ENCODE assay signal across 14 mouse cellular contexts in genomic region chr5:122053587-122053986, GRCm38 (mm10). TPM values are rescaled to one million over a fixed set of nuclear protein-coding genes. Genes with fewer than 3 reads are reported as not detected.
DNase-seq lines count a peak whose midpoint lies in the region; ATAC-seq lines count a peak whose summit lies in the region.
"Had no signal": no experiment of that assay in that cellular context is flagged by ENCODE, and none has a peak within 500 bp of the region (broad histone marks: within the 10 kb centered on the region; RNA-seq: fewer than 3 reads in every experiment).

No protein-coding gene starts in this region.

- 0 out of 2 replicates have a peak overlapping the region, but pooled peaks have one; percentile 1 for H3K4me2 ChIP-seq in kidney, embryonic 15.5 days
- peak overlapping the region; percentile 29 for H3K4me2 ChIP-seq in hindbrain, embryonic 13.5 days
- peak overlapping the region; percentile 16; the same call in 1 of the 2 replicates for H3K4me2 ChIP-seq in midbrain, embryonic 15.5 days

- 14% methylated on average over 15 of the region's 15 CpGs for WGBS in kidney, embryonic 15.5 days
- WGBS in forebrain, embryonic 10.5 days = 40% methylated on average over 15 of the region's 15 CpGs
- WGBS in hindbrain, embryonic 13.5 days = 8% methylated on average over 15 of the region's 15 CpGs
- WGBS in midbrain, embryonic 15.5 days = 8% methylated on average over 15 of the region's 15 CpGs

- no peaks in the 10 kb centered on the region for H3K36me3 ChIP-seq in kidney, embryonic 15.5 days
- no peaks in the 10 kb centered on the region for H3K36me3 ChIP-seq in forebrain, embryonic 10.5 days (replicated peaks)
- no peaks in the 10 kb centered on the region for H3K36me3 ChIP-seq in hindbrain, embryonic 13.5 days
- H3K36me3 ChIP-seq in midbrain, embryonic 15.5 days (replicated peaks) = no peaks in the 10 kb centered on the region

- no peak overlapping the region for H3K9ac ChIP-seq in kidney, embryonic 15.5 days
- H3K9ac ChIP-seq in hindbrain, embryonic 13.5 days = peak overlapping the region; percentile 58
- H3K9ac ChIP-seq in midbrain, embryonic 15.5 days = no peak overlapping the region

- peaks cover 37% of the 10 kb centered on the region for H3K27me3 ChIP-seq in kidney, embryonic 15.5 days
- H3K27me3 ChIP-seq in forebrain, embryonic 10.5 days (ENCODE audit: poor library complexity, severe bottlenecking) = peaks cover 50% of the 10 kb centered on the region
- no peaks in the 10 kb centered on the region for H3K27me3 ChIP-seq in hindbrain, embryonic 13.5 days
- H3K27me3 ChIP-seq in midbrain, embryonic 15.5 days (replicated peaks) = no peaks in the 10 kb centered on the region

- no peak for DNase-seq in kidney, postnatal 25 days
- DNase-seq in forebrain, embryonic 10.5 days (ENCODE audit: extremely low spot score, low spot score) = no peak
- DNase-seq in thymus, postnatal 25 days = no peak
- no peak for DNase-seq in spleen, postnatal 10 days (ENCODE audit: low spot score in 2 of 2)
- DNase-seq in left cerebral cortex, adult 18-20 months (ENCODE audit: low spot score in 2 of 2) = no peak
- DNase-seq: adrenal gland, postnatal 10 days; gastrocnemius, postnatal 25 days; kidney, adult 11 months; layer of hippocampus, adult 9-11 months; retina, postnatal 1 day had no signal

- no peak overlapping the region for H3K27ac ChIP-seq in kidney, embryonic 15.5 days
- peak overlapping the region; percentile 65 for H3K27ac ChIP-seq in forebrain, embryonic 10.5 days
- H3K27ac ChIP-seq in hindbrain, embryonic 13.5 days = peak overlapping the region; percentile 88
- peak overlapping the region; percentile 67 for H3K27ac ChIP-seq in midbrain, embryonic 15.5 days

- no peak overlapping the region for H3K4me3 ChIP-seq in kidney, embryonic 15.5 days (replicated peaks)
- no peak overlapping the region for H3K4me3 ChIP-seq in forebrain, embryonic 10.5 days
- H3K4me3 ChIP-seq in hindbrain, embryonic 13.5 days = no peak overlapping the region
- no peak overlapping the region for H3K4me3 ChIP-seq in midbrain, embryonic 15.5 days

- no peak for ATAC-seq in kidney, embryonic 15.5 days (replicated peaks; ENCODE audit: low FRiP score)
- no peak for ATAC-seq in hindbrain, embryonic 13.5 days (ENCODE audit: low FRiP score)
- no peak for ATAC-seq in midbrain, embryonic 15.5 days (replicated peaks)

- H3K4me1 ChIP-seq in kidney, embryonic 15.5 days = peaks cover 36% of the 10 kb centered on the region
- H3K4me1 ChIP-seq in forebrain, embryonic 10.5 days = peaks cover 48% of the 10 kb centered on the region
- H3K4me1 ChIP-seq in hindbrain, embryonic 13.5 days (replicated peaks) = peaks cover 46% of the 10 kb centered on the region
- H3K4me1 ChIP-seq in midbrain, embryonic 15.5 days = peaks cover 43% of the 10 kb centered on the region

- 0 out of 2 replicates have a peak, but pooled peaks cover 5% of the 10 kb centered on the region for H3K9me3 ChIP-seq in kidney, embryonic 15.5 days (replicated peaks)
- H3K9me3 ChIP-seq in forebrain, embryonic 10.5 days = peaks cover 12% of the 10 kb centered on the region
- H3K9me3 ChIP-seq in hindbrain, embryonic 13.5 days = no peaks in the 10 kb centered on the region
- H3K9me3 ChIP-seq in midbrain, embryonic 15.5 days = no peaks in the 10 kb centered on the region

RNA-seq across cellular contexts. Expression of gene Cux2, which starts 3.7 kb away (rescaled TPM):
- 8.7 and 9.9 TPM in 2 replicates for polyA plus RNA-seq in kidney, embryonic 15.5 days (2015; fragmentation: Nextera tagmentation; extraction: Ambion mirVana)
- polyA plus RNA-seq in forebrain, embryonic 10.5 days (2016; fragmentation: Nextera tagmentation; extraction: Ambion mirVana) = 5.0 and 6.5 TPM in 2 replicates
- 28.1 and 29.1 TPM in 2 replicates for polyA plus RNA-seq in hindbrain, embryonic 13.5 days (2015; fragmentation: Nextera tagmentation; extraction: Ambion mirVana)
- 24.7 and 27.3 TPM in 2 replicates for polyA plus RNA-seq in midbrain, embryonic 15.5 days (2015; fragmentation: Nextera tagmentation; extraction: Ambion mirVana)
- 100 to 1,000 TPM; 192 to 210 TPM for total RNA-seq in left cerebral cortex, adult 18-20 months (2021)

RNA-seq across cellular contexts. Expression of gene Myl2, which starts 47.2 kb away (rescaled TPM):
- polyA plus RNA-seq in kidney, embryonic 15.5 days (2015; fragmentation: Nextera tagmentation; extraction: Ambion mirVana) = 0.78 and 2.3 TPM in 2 replicates
- not detected in 2 replicates for polyA plus RNA-seq in forebrain, embryonic 10.5 days (2016; fragmentation: Nextera tagmentation; extraction: Ambion mirVana)
- 3.7 and 7.3 TPM in 2 replicates for polyA plus RNA-seq in hindbrain, embryonic 13.5 days (2015; fragmentation: Nextera tagmentation; extraction: Ambion mirVana)
- 0.71 and 6.6 TPM in 2 replicates for polyA plus RNA-seq in midbrain, embryonic 15.5 days (2015; fragmentation: Nextera tagmentation; extraction: Ambion mirVana)
- total RNA-seq in left cerebral cortex, adult 18-20 months (2021) = 1 to 10 TPM; 1.3 to 2.0 TPM
- polyA plus RNA-seq: liver, adult 2 months had no signal
